Mouse (Mus musculus) brain, embryonic 14.5 days (tissue): ENCODE results near the gene Celf2.

Experiments used
- CTCF ChIP-seq: fragments of 200-500 bp; IDR thresholded peaks from 2 replicates; pipeline ENCODE4 v1.5.1; 2012; ENCODE audit warnings: inconsistent platforms, mild to moderate bottlenecking, moderate library complexity, borderline replicate concordance; ENCODE audit not compliant: insufficient read depth, insufficient read length; ENCODE audit errors: extremely low read depth
- POLR2A ChIP-seq: fragments of 200-500 bp; IDR thresholded peaks from 2 replicates; pipeline ENCODE4 v1.6.1; 2012; ENCODE audit warnings: mild to moderate bottlenecking, inconsistent platforms, borderline replicate concordance; ENCODE audit not compliant: poor library complexity, insufficient read depth, insufficient read length, severe bottlenecking; ENCODE audit errors: extremely low read depth

DNA sequence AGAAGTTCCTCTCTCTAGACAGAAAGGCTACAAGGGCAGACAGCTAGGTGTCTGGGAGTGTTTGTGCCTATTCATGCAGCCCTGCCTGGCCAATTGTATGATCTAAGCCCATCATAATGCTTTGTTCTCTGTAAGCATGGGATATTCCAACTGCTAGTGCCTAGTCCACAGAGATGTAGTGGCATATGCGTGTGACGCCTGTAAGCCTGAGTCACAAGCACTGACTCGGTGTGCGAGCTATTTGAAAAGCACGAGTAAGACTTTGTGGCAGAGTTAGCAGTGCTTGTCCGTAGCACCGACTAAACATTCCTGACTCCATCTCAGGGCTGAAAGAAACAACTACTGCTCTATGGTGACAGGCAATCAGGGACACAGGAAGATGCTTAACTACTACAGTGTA, 960.1 kb downstream of the Celf2 start:
- TF ChIP-seq CTCF (no peak), POLR2A (no peak)
